Mouse (Mus musculus) ES-E14 (cell line): ENCODE results near the gene Heatr4.

Source experiments
- HCFC1 ChIP-seq: IDR thresholded peaks from 2 replicates; pipeline ENCODE4 v1.6.1; 2012; ENCODE audit warnings: low read length, inconsistent platforms, borderline replicate concordance; ENCODE audit not compliant: insufficient read depth
- MAFK ChIP-seq: IDR thresholded peaks from 2 replicates; pipeline ENCODE4 v1.6.1; 2014; ENCODE audit warnings: mild to moderate bottlenecking, low read depth, low read length, inconsistent platforms; ENCODE audit not compliant: insufficient read depth

DNA sequence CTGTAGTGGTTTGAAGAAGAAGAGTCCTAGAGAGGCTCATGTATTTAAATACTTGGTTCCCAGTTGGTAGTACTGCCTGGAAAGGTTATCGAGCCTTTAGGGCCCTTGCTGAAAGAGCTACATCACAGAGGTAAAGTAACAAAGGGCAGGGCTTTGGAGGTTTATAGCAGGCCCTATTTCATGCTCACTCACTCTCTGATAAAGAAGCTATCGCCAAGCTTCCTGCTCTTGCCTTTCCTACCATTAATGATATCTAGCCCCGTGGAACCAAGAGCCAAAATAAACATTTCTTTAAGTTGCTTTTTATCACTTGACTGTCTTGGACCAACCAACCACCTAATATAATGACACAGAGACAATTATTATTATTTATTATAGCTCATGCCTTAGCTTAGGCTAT is 15.8 kb upstream of the Heatr4 start:
- no peak for TF ChIP-seq MAFK
- TF ChIP-seq HCFC1, result no peak
